Mouse (Mus musculus) kidney, embryonic 15.5 days (tissue): Measurements from ENCODE around the gene Fbxo7. TPM values are rescaled to one million over a fixed set of nuclear protein-coding genes. Genes with fewer than 3 reads are reported as not detected.

ENCODE experiments used
- ATAC-seq: fragments of 200-750 bp; cut with Nextera tagmentation; replicated peaks from 2 replicates; pipeline ENCODE4 v1.8.0; 2017; ENCODE audit warnings: moderate TSS enrichment; ENCODE audit not compliant: low FRiP score
- H3K27ac ChIP-seq: fragments of 300-500 bp; sonication (generic); 2 replicates; pipeline ENCODE4 v1.5.1; 2015; ENCODE audit warnings: mild to moderate bottlenecking, inconsistent platforms
- H3K27me3 ChIP-seq: fragments of 300-500 bp; sonication (generic); 2 replicates; pipeline ENCODE4 v1.6.1; 2015; ENCODE audit warnings: inconsistent platforms
- H3K36me3 ChIP-seq: fragments of 300-500 bp; sonication (generic); 2 replicates; pipeline ENCODE4 v1.6.1; 2015; ENCODE audit warnings: inconsistent platforms
- H3K4me1 ChIP-seq: fragments of 300-500 bp; sonication (generic); 2 replicates; pipeline ENCODE4 v1.6.1; 2015; ENCODE audit warnings: inconsistent platforms
- H3K4me2 ChIP-seq: fragments of 300-500 bp; sonication (generic); 2 replicates; pipeline ENCODE4 v1.6.1; 2015; ENCODE audit warnings: moderate library complexity, mild to moderate bottlenecking, inconsistent platforms
- H3K4me3 ChIP-seq: fragments of 300-500 bp; sonication (generic); replicated peaks from 2 replicates; pipeline ENCODE4 v1.5.1; 2015; ENCODE audit warnings: mild to moderate bottlenecking, inconsistent platforms
- H3K9ac ChIP-seq: fragments of 300-500 bp; sonication (generic); 2 replicates; pipeline ENCODE4 v1.6.1; 2015; ENCODE audit warnings: mild to moderate bottlenecking, inconsistent platforms
- H3K9me3 ChIP-seq: fragments of 300-500 bp; sonication (generic); replicated peaks from 2 replicates; pipeline ENCODE4 v1.6.1; 2016; ENCODE audit warnings: inconsistent platforms
- WGBS: fragments of 180-500 bp; shearing (Covaris S2); methylation state at CpG from one replicate; pipeline ENCODE4 v1.1.7; 2015; ENCODE audit warnings: mixed read lengths; 5-methylcytosine and 5-hydroxymethylcytosine counted together
- polyA plus RNA-seq: library from polyadenylated mRNA; unstranded; fragments of >200 nt; fragmentation: Nextera tagmentation; extraction: Ambion mirVana; gene quantifications from 2 replicates; pipeline ENCODE4 v1.2.1, GENCODE M21; 2015

Gene Fbxo7
- polyA plus RNA-seq, 1 experiment from 2014 or later = 36.0 TPM

GRCm38 (mm10) chr10:86046371-86046770, 24.6 kb downstream of the Fbxo7 start:
- Histone ChIP-seq H3K4me1 (no peaks in the 10 kb centered on the region), H3K4me3 (no peak overlapping the region), H3K36me3 (peaks cover 67% of the 10 kb centered on the region), H3K4me2 (no peak overlapping the region), H3K9me3 (no peaks in the 10 kb centered on the region), H3K27ac (no peak overlapping the region), H3K9ac (no peak overlapping the region), H3K27me3 (no peaks in the 10 kb centered on the region)
- WGBS = 89% methylated on average over 1 of the region's 1 CpGs
- ATAC-seq = no peak

- Histone ChIP-seq H3K4me2 (no peak overlapping the region), H3K4me3 (no peak overlapping the region), H3K27ac (no peak overlapping the region), H3K9ac (no peak overlapping the region), H3K36me3 (peaks cover 64% of the 10 kb centered on the region), H3K27me3 (no peaks in the 10 kb centered on the region), H3K4me1 (no peaks in the 10 kb centered on the region), H3K9me3 (no peaks in the 10 kb centered on the region)
- 85% methylated on average over 9 of the region's 9 CpGs for WGBS
- no peak for ATAC-seq
Measured at GRCm38 (mm10) chr10:86047786-86048185, 26.0 kb downstream of the Fbxo7 start.

GRCm38 (mm10) chr10:86050522-86050921, 28.8 kb downstream of the Fbxo7 start:
- H3K27me3 ChIP-seq = no peaks in the 10 kb centered on the region
- H3K27ac ChIP-seq = no peak overlapping the region
- WGBS = 24% methylated on average over 2 of the region's 2 CpGs
- no peak for ATAC-seq
- H3K9ac ChIP-seq = no peak overlapping the region
- no peaks in the 10 kb centered on the region for H3K9me3 ChIP-seq
- H3K4me1 ChIP-seq = no peaks in the 10 kb centered on the region
- no peak overlapping the region for H3K4me2 ChIP-seq
- no peak overlapping the region for H3K4me3 ChIP-seq
- H3K36me3 ChIP-seq = peaks cover 45% of the 10 kb centered on the region

DNA sequence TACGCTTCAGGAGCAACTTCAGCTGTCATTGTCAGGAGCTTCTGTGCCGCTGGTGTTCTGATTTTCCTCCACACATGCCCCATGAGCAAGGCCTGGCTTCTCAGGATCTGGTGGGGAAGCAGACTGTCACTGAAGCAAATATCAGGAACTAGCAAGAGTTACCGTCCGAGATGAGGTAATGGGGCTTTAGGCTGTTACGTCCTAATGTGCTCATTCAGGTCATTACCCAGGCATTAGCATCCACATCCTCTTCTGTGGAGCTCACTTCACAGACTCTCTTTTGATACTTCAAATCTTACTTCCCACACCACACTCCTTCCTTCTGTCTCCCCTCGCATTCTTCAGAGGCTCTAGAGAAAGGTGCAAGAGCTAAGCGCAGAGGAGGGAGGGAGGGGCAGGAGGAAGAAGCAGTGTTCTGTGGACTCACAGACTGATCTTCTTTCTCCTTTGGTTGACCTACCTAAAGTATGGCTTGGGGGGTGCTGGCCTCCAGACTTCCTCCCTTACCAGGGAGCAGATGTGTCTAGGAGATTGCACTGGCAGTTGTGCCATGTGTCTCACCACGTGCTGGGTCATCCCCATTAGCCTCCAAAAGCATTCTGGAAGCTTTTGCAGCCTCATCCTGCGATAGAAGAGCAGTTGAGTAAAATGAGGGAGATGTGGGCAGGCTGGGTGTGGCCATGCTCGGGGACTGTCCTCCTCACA, 31.2 kb downstream of the Fbxo7 start:
- H3K4me3 ChIP-seq = no peak overlapping the region
- no peak overlapping the region for H3K4me2 ChIP-seq
- no peak overlapping the region for H3K9ac ChIP-seq
- peaks cover 33% of the 10 kb centered on the region for H3K36me3 ChIP-seq
- no peak overlapping the region for H3K27ac ChIP-seq
- H3K27me3 ChIP-seq = no peaks in the 10 kb centered on the region
- WGBS = 72% methylated on average over 10 of the region's 10 CpGs
- no peaks in the 10 kb centered on the region for H3K9me3 ChIP-seq
- no peak for ATAC-seq
- 0 out of 2 replicates have a peak, but pooled peaks cover 3% of the 10 kb centered on the region for H3K4me1 ChIP-seq

GRCm38 (mm10) chr10:86056297-86056903, 34.6 kb downstream of the Fbxo7 start:
- H3K36me3 ChIP-seq = peaks cover 11% of the 10 kb centered on the region; the same call in 1 of the 2 replicates
- 0 out of 2 replicates have a peak, but pooled peaks cover 3% of the 10 kb centered on the region for H3K4me1 ChIP-seq
- no peak overlapping the region for H3K4me3 ChIP-seq
- no peak overlapping the region for H3K27ac ChIP-seq
- 85% methylated on average over 8 of the region's 8 CpGs for WGBS
- no peak overlapping the region for H3K9ac ChIP-seq
- no peak overlapping the region for H3K4me2 ChIP-seq
- ATAC-seq = no peak
- H3K27me3 ChIP-seq = no peaks in the 10 kb centered on the region
- H3K9me3 ChIP-seq = no peaks in the 10 kb centered on the region

DNA sequence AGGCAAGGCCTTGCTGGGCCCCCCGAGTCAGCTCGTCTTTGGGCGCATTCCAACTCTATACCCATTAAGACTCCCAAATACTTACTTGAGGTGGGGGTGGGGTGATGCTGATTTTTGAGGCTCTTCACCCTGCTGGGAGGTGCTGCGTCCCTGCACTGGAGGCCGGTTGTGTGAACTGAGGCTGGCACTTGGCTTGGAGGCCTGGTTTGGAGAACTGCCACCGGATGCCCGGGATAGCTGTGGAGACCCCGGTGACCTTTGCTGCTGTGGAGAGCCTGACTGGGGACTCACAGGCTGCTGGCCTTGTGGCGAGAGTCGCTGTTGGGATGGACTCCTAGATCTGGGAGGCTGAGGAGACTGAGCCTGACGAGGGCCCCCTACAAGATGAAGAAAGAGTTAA, 35.5 kb downstream of the Fbxo7 start:
- H3K27me3 ChIP-seq = no peaks in the 10 kb centered on the region
- no peak overlapping the region for H3K4me3 ChIP-seq
- 81% methylated on average over 11 of the region's 11 CpGs for WGBS
- no peak overlapping the region for H3K9ac ChIP-seq
- ATAC-seq = no peak
- no peak overlapping the region for H3K4me2 ChIP-seq
- H3K9me3 ChIP-seq = 0 out of 2 replicates have a peak, but pooled peaks cover 4% of the 10 kb centered on the region
- H3K4me1 ChIP-seq = 0 out of 2 replicates have a peak, but pooled peaks cover 3% of the 10 kb centered on the region
- H3K27ac ChIP-seq = no peak overlapping the region
- peaks cover 11% of the 10 kb centered on the region; the same call in 1 of the 2 replicates for H3K36me3 ChIP-seq

GRCm38 (mm10) chr10:86057712-86058111, 35.9 kb downstream of the Fbxo7 start:
- ATAC-seq = no peak
- 73% methylated on average over 2 of the region's 2 CpGs for WGBS
- H3K27ac ChIP-seq = peak overlapping the region; percentile 51; the same call in 1 of the 2 replicates

GRCm38 (mm10) chr10:86060267-86060666, 38.5 kb downstream of the Fbxo7 start:
- Histone ChIP-seq H3K4me3 (no peak overlapping the region), H3K4me1 (peaks cover 9% of the 10 kb centered on the region), H3K27me3 (no peaks in the 10 kb centered on the region), H3K4me2 (no peak overlapping the region), H3K9ac (no peak overlapping the region), H3K36me3 (peaks cover 4% of the 10 kb centered on the region; the same call in 1 of the 2 replicates), H3K9me3 (0 out of 2 replicates have a peak, but pooled peaks cover 4% of the 10 kb centered on the region), H3K27ac (no peak overlapping the region)
- 46% methylated on average over 3 of the region's 3 CpGs for WGBS
- ATAC-seq = no peak

More at GRCm38 (mm10) chr10:86057712-86058111, 35.9 kb downstream of the Fbxo7 start:
- Histone ChIP-seq H3K4me1 (0 out of 2 replicates have a peak, but pooled peaks cover 3% of the 10 kb centered on the region), H3K9ac (no peak overlapping the region), H3K27me3 (no peaks in the 10 kb centered on the region), H3K4me3 (no peak overlapping the region), H3K36me3 (peaks cover 11% of the 10 kb centered on the region; the same call in 1 of the 2 replicates), H3K9me3 (0 out of 2 replicates have a peak, but pooled peaks cover 4% of the 10 kb centered on the region), H3K4me2 (no peak overlapping the region)

GRCm38 (mm10) chr10:86062261-86063017, 40.7 kb downstream of the Fbxo7 start:
- Histone ChIP-seq H3K9ac (no peak overlapping the region), H3K9me3 (0 out of 2 replicates have a peak, but pooled peaks cover 4% of the 10 kb centered on the region), H3K4me1 (peaks cover 10% of the 10 kb centered on the region), H3K36me3 (no peaks in the 10 kb centered on the region), H3K27me3 (no peaks in the 10 kb centered on the region), H3K4me3 (no peak overlapping the region), H3K4me2 (no peak overlapping the region), H3K27ac (no peak overlapping the region)
- no peak for ATAC-seq
- WGBS = 53% methylated on average over 5 of the region's 5 CpGs

DNA sequence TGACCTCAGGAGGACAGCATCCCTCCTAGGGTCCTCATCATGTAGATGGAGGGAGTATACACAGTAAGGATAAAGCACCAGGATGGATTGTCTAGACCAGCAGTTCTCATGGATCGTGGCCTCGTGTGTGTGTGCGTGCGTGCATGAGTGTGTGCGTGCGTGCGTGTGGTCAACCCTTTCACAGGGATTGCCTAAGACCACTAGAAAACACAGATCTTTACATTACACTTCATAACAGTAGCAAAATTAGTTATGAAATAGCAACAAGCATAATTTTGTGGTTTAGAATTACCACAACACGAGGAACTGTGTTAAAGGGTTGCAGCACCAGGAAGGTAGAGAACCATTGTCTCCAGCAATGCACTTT, 41.2 kb downstream of the Fbxo7 start:
- ATAC-seq = no peak
- H3K27ac ChIP-seq = no peak overlapping the region
- H3K4me3 ChIP-seq = no peak overlapping the region
- peaks cover 10% of the 10 kb centered on the region for H3K4me1 ChIP-seq
- no peaks in the 10 kb centered on the region for H3K27me3 ChIP-seq
- H3K4me2 ChIP-seq = no peak overlapping the region
- H3K36me3 ChIP-seq = no peaks in the 10 kb centered on the region
- 0 out of 2 replicates have a peak, but pooled peaks cover 4% of the 10 kb centered on the region for H3K9me3 ChIP-seq
- 93% methylated on average over 8 of the region's 8 CpGs for WGBS
- no peak overlapping the region for H3K9ac ChIP-seq

GRCm38 (mm10) chr10:86064937-86065336, 43.2 kb downstream of the Fbxo7 start:
- Histone ChIP-seq H3K4me3 (no peak overlapping the region), H3K4me2 (no peak overlapping the region), H3K4me1 (peaks cover 13% of the 10 kb centered on the region), H3K36me3 (no peaks in the 10 kb centered on the region), H3K9ac (no peak overlapping the region), H3K27ac (no peak overlapping the region), H3K27me3 (no peaks in the 10 kb centered on the region), H3K9me3 (0 out of 2 replicates have a peak, but pooled peaks cover 4% of the 10 kb centered on the region)
- ATAC-seq = peak; percentile 84
- 3% methylated on average over 4 of the region's 4 CpGs for WGBS

GRCm38 (mm10) chr10:86065661-86066060, 43.9 kb downstream of the Fbxo7 start:
- peaks cover 13% of the 10 kb centered on the region for H3K4me1 ChIP-seq
- H3K27me3 ChIP-seq = no peaks in the 10 kb centered on the region
- ATAC-seq = 0 out of 2 replicates have a peak, but pooled peaks have one; percentile 13
- 87% methylated on average over 1 of the region's 1 CpGs for WGBS
- H3K9me3 ChIP-seq = 0 out of 2 replicates have a peak, but pooled peaks cover 4% of the 10 kb centered on the region
- no peaks in the 10 kb centered on the region for H3K36me3 ChIP-seq
- H3K9ac ChIP-seq = no peak overlapping the region
- no peak overlapping the region for H3K4me2 ChIP-seq
- H3K4me3 ChIP-seq = no peak overlapping the region
- no peak overlapping the region for H3K27ac ChIP-seq
